15 mouse cellular contexts compared by ENCODE assay signal in the genomic region with DNA sequence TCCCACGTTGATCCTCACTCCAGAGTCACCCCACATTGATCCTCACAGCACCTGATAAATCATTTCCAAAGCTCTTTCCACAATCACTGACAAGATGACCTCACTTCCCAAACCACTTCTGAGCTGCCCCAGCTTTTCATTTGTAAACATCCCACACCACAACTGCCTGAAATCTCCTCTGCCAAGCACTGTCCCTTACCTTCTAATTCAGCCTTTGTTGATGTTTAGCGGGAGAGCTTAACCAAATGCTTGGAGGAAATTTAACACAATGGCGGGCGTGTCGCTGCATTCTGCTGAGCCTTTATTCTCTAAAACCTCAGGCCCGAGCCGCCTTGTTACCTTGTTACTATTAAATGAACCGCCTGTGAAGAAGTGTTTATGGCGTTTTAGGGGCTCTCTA.
DNase-seq lines count a peak whose midpoint lies in the region; ATAC-seq and TF ChIP-seq lines count a peak whose summit lies in the region.
"Had no signal": no experiment of that assay in that cellular context is flagged by ENCODE, and none has a peak within 500 bp of the region (broad histone marks: within the 10 kb centered on the region; RNA-seq: fewer than 3 reads in every experiment).

No protein-coding gene starts in this region.

- no peak overlapping the region for H3K4me3 ChIP-seq in forebrain, postnatal 0 days (ENCODE audit: low read depth, low read length)
- no peak overlapping the region for H3K4me3 ChIP-seq in forebrain, embryonic 16.5 days (replicated peaks; ENCODE audit: low read length)
- no peak overlapping the region for H3K4me3 ChIP-seq in lung, embryonic 14.5 days (ENCODE audit: low read depth, low read length)
- no peak overlapping the region for H3K4me3 ChIP-seq in lung, adult 2 months (replicated peaks; ENCODE audit: extremely low read depth, low read depth, low read length)
- no peak overlapping the region for H3K4me3 ChIP-seq in neural tube, embryonic 15.5 days (replicated peaks)
- H3K4me3 ChIP-seq: limb, embryonic 13.5 days had no signal

- H3K9ac ChIP-seq in forebrain, postnatal 0 days, result no peak overlapping the region
- H3K9ac ChIP-seq in forebrain, embryonic 16.5 days (replicated peaks; ENCODE audit: low read depth, low read length), result no peak overlapping the region
- H3K9ac ChIP-seq in lung, embryonic 14.5 days, result no peak overlapping the region
- H3K9ac ChIP-seq in neural tube, embryonic 15.5 days (replicated peaks), result no peak overlapping the region
- H3K9ac ChIP-seq: limb, embryonic 13.5 days had no signal

- no peak for TF ChIP-seq POLR2A in lung, adult 2 months (IDR thresholded peaks at IDR 0.05; ENCODE audit: borderline replicate concordance, extremely low read depth, low read depth, low read length)

- WGBS in forebrain, postnatal 0 days, result 8% methylated on average over 9 of the region's 9 CpGs
- 3% methylated on average over 9 of the region's 9 CpGs for WGBS in forebrain, embryonic 16.5 days
- 13% methylated on average over 9 of the region's 9 CpGs for WGBS in lung, embryonic 14.5 days
- 17% methylated on average over 9 of the region's 9 CpGs for WGBS in lung, adult 2 months
- WGBS in neural tube, embryonic 15.5 days, result 5% methylated on average over 9 of the region's 9 CpGs

- DNase-seq in forebrain, postnatal 0 days, result peak; percentile 4
- peak; percentile 48 for DNase-seq in lung, embryonic 14.5 days
- no peak for DNase-seq in lung, adult 2 months
- peak; percentile 11 for DNase-seq in testis, postnatal 14 days (ENCODE audit: low spot score)
- no peak for DNase-seq in testis, postnatal 10 days (ENCODE audit: low spot score)
- no peak for DNase-seq in right cerebral cortex, postnatal 10 days (ENCODE audit: low spot score in 2 of 2)
- DNase-seq: adrenal gland, postnatal 25 days; B cell, adult 2 months; cerebellum, adult 9-10 months; heart, postnatal 10 days; kidney, postnatal 10 days had no signal

- H3K4me1 ChIP-seq in forebrain, postnatal 0 days (ENCODE audit: insufficient read depth), result no peaks in the 10 kb centered on the region
- H3K4me1 ChIP-seq in forebrain, embryonic 16.5 days (replicated peaks; ENCODE audit: control insufficient read depth, insufficient read depth, low read length), result no peaks in the 10 kb centered on the region
- peaks cover 5% of the 10 kb centered on the region; the same call in 1 of the 2 replicates for H3K4me1 ChIP-seq in lung, embryonic 14.5 days (ENCODE audit: insufficient read depth)
- peaks cover 3% of the 10 kb centered on the region; the same call in 1 of the 2 replicates for H3K4me1 ChIP-seq in lung, adult 2 months (ENCODE audit: control insufficient read depth, insufficient read depth, low read length)
- H3K4me1 ChIP-seq in neural tube, embryonic 15.5 days, result peaks cover 4% of the 10 kb centered on the region

- no peaks in the 10 kb centered on the region for H3K9me3 ChIP-seq in forebrain, postnatal 0 days (ENCODE audit: low read length)
- no peaks in the 10 kb centered on the region for H3K9me3 ChIP-seq in forebrain, embryonic 16.5 days (ENCODE audit: control insufficient read depth, low read length)
- no peaks in the 10 kb centered on the region for H3K9me3 ChIP-seq in lung, embryonic 14.5 days (ENCODE audit: low read depth, low read length)
- no peaks in the 10 kb centered on the region for H3K9me3 ChIP-seq in neural tube, embryonic 15.5 days (replicated peaks)
- H3K9me3 ChIP-seq: limb, embryonic 13.5 days had no signal

- no peaks in the 10 kb centered on the region for H3K36me3 ChIP-seq in forebrain, postnatal 0 days (ENCODE audit: insufficient read depth)
- H3K36me3 ChIP-seq in forebrain, embryonic 16.5 days (ENCODE audit: control insufficient read depth, insufficient read depth), result no peaks in the 10 kb centered on the region
- H3K36me3 ChIP-seq in lung, embryonic 14.5 days (ENCODE audit: insufficient read depth), result no peaks in the 10 kb centered on the region
- H3K36me3 ChIP-seq in neural tube, embryonic 15.5 days, result no peaks in the 10 kb centered on the region
- H3K36me3 ChIP-seq: G1E; limb, embryonic 13.5 days had no signal

- no peak overlapping the region for H3K4me2 ChIP-seq in forebrain, postnatal 0 days (ENCODE audit: low read depth)
- no peak overlapping the region for H3K4me2 ChIP-seq in forebrain, embryonic 16.5 days (ENCODE audit: low read length)
- H3K4me2 ChIP-seq in lung, embryonic 14.5 days, result peak overlapping the region; percentile 29
- H3K4me2 ChIP-seq in neural tube, embryonic 15.5 days, result 0 out of 2 replicates have a peak overlapping the region, but pooled peaks have one; percentile 22
- H3K4me2 ChIP-seq: limb, embryonic 13.5 days had no signal

- no peak overlapping the region for H3K27ac ChIP-seq in forebrain, postnatal 0 days (ENCODE audit: low read depth, low read length)
- no peak overlapping the region for H3K27ac ChIP-seq in forebrain, embryonic 16.5 days (ENCODE audit: low read length)
- no peak overlapping the region for H3K27ac ChIP-seq in lung, embryonic 14.5 days (ENCODE audit: low read depth)
- H3K27ac ChIP-seq in neural tube, embryonic 15.5 days (replicated peaks), result no peak overlapping the region
- H3K27ac ChIP-seq: limb, embryonic 13.5 days had no signal

- no peak for TF ChIP-seq CTCF in forebrain, postnatal 0 days (IDR thresholded peaks at IDR 0.05; ENCODE audit: low read depth)
- TF ChIP-seq CTCF in lung, embryonic 14.5 days (IDR thresholded peaks at IDR 0.05; ENCODE audit: low read depth), result no peak
- no peak for TF ChIP-seq CTCF in lung, adult 2 months (IDR thresholded peaks at IDR 0.05; ENCODE audit: insufficient read depth, low read length)

- no peak for ATAC-seq in forebrain, postnatal 0 days
- ATAC-seq in forebrain, embryonic 16.5 days, result no peak
- ATAC-seq in lung, embryonic 14.5 days (ENCODE audit: insufficient read depth), result peak; percentile 52; the same call in 1 of the 2 replicates
- no peak for ATAC-seq in neural tube, embryonic 15.5 days (ENCODE audit: low FRiP score)

- no peaks in the 10 kb centered on the region for H3K27me3 ChIP-seq in forebrain, postnatal 0 days (ENCODE audit: insufficient read depth, low read length)
- no peaks in the 10 kb centered on the region for H3K27me3 ChIP-seq in forebrain, embryonic 16.5 days (replicated peaks; ENCODE audit: control insufficient read depth, insufficient read depth, low read length)
- no peaks in the 10 kb centered on the region for H3K27me3 ChIP-seq in lung, embryonic 14.5 days (ENCODE audit: insufficient read depth, low read length)
- no peaks in the 10 kb centered on the region for H3K27me3 ChIP-seq in neural tube, embryonic 15.5 days (replicated peaks)

Comparison
In these comparisons a context has a peak if more than half of its experiments do, and no peak if none do; other contexts are left out.
1. DNase-seq: peak in forebrain, postnatal 0 days (single experiment), lung, embryonic 14.5 days (single experiment) and testis, postnatal 14 days (single experiment); none in lung, adult 2 months (single experiment), testis, postnatal 10 days (single experiment) and right cerebral cortex, postnatal 10 days (0 of 2).
2. H3K4me2 ChIP-seq: peak in lung, embryonic 14.5 days (single experiment) and neural tube, embryonic 15.5 days (single experiment); none in forebrain, postnatal 0 days (single experiment) and forebrain, embryonic 16.5 days (single experiment).